Mouse (Mus musculus) lung, postnatal 14 days (tissue): ENCODE results near the gene Gart.

Source experiments
- DNase-seq: peaks from one replicate; pipeline ENCODE4 v3.0.0; 2021

The Gart gene

DNA sequence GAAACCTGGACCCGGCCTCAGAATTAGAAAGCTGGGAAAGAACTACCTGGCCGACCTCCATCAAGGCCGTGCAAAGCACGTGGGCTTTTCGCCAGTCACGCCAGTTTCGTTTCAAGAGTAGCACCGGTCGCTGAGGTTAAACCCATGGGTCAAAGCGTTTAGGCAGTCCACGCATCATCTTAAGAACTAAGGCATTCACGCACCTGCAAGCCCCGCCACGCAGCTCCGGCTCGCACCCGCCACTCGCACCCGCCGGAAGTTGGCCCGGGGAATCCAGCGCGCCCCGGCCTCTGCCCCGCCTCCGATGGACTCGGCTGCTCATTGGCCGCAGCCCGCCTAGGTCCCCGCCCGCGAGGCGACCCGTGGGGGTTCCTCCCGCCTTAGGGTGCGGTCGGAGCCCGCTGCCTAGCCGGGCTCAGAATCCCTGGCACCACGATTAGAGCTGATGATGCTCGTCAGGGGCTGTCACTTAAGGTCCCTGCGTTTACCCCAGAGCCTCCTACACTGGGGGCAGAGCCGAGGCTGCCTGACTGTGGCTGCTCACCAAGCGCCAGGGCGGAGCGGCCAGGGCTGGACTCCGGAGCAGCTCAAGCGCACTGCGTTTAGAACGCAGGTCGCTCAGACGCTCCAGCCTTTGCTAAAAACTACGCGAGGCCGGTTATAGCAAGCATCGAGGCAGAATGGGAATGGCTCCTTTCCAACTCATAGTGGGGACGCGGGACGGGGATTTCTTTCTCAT, at the start of gene Gart:
Gene Gart (minus strand): TSS at position 272 of the 739 bp plus-strand sequence.
- peak; percentile 94 for DNase-seq

DNA sequence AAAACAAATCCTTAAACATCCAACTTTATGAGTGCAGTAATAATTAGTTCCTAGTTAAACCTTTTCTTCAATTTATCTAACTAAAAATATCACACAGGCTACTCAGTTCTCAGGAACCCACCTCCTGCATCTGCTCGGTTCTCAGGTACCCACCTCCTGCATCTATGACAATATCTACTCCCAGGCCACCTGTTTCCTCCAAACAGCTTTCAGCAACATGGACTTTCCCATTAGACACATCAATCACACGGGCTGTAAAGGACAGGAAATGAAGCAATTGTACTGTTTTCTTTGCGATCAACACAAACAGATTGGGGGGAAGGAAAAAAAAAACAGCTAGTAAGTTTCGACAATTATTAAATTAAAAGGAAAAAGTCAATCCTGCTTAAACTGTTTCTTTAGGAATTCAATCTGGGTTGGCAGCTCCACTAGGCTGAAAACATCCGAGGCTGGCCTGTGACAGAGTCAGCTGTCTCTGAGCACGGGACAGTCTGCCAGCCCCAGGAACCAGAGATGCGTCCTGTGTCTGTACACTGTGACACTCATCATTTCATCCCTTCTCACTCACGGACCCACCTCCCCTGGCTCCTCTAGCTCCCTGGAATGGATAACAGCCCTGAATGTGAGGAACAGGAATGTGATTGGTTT, 48.5 kb upstream of the Gart start:
- no peak for DNase-seq

DNA sequence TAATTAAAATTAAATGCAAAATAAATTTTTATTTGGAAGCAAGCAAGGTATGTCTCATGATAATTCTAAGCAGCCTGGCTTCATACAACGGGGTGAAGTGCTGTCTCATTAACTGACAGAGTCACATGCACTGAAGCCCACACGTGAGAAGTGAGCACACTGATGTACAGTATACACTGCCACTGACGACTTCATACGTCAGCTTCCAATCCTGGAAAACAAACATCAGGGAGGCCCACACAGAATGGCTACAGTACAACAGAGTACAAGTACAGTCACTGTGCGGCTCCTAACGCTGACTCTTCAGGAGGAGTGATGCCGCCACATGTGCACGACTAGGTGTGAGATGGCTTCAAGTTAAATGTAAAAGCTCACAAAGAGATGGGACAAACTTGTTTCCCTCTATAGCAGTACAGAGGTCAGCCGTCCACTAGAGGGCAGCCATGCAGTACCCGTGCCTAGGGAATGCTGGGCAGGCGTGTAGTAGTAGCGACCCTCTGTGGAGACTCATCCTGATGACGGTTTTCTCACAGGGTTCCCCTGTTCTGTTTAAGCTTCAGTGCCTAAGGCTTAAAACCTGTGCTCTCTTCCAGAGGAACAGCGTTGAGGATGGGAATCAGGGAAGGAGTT, 47.8 kb upstream of the Gart start:
- DNase-seq = peak; percentile 87

DNA sequence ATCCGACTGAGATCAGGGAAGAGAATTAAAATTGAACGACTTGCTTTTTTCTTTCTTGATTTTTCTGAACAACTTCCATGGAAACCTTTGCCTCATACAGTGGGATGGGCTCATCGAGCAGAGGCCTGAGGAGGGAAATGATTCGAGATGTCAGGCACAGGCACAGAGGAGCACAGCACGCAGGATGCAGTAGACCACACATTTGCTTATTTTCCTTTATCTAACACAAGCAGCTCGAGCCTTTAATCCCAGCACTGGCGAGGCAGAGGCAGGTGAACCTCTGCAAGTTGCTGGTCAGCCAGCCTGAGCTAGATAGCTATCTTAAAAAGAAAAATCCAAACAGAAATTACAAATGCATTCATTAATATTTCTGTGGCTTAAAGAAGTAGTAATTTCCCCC, 43.0 kb upstream of the Gart start:
- DNase-seq = no peak

DNA sequence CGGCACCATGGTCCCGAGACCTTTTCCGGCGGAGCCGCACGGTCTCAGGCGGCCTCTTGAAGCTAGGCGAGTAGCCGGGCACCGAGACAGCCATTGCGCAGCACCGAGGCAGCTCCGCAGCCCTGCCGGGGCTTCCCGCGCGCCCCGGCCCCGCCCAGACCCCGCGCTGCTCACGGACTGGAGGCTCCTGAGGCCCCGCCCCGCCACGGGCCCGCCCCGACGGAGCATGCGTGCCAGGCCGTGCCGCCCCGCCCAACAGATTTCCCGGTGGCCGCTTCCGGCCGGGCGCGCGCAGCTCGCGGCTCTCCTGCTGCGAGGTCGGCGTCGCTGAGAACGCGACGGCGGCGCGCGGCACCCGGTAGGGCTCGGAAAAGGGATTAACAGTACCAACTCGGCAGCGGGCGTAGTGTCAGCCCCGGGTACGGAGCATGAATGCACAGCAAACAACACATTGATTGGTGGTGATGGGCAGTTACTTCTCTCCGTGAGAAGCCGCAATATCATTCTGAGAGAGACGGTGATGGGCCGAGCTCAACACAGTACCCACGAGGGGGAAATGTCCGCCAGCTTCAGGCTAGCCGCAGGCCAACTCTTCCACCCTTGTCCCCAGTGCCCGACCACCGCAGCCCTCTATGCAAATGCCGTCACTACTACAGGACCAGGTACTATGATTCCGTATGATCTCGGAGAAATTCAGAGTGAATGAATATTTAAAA, 42.0 kb upstream of the Gart start, which contains the start of gene Donson:
Gene Donson (minus strand): TSS at position 152 of the 716 bp plus-strand sequence.
- peak; percentile 96 for DNase-seq

DNA sequence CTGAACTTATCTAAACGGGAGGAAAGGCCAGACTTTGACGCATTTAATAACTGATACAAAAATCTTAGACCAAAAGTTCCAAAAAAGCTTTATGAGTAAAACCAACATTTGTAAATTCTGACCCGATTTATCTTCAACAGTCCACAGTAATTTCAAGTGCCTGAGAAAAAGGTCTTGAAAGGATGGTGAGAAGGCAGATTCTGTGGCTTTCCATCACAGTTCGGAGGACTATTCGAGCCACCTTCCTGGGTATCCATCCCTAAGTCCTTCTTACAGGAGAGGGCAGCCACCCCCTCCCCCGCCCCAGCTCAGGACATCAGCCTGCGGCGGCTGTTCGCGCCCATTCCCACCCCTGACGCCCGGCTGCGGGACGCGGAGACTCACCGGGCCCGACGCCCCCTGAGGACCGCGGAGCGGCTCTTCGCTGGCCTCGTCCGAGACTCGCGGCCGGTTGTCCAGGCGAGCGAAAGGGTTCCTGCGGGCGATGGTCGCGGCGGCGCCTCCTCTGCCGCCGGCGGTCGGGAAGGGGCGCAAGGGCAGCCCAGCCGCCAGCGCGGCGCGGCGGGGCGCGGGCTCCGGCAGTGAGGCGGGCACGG, 41.4 kb upstream of the Gart start:
- no peak for DNase-seq

DNA sequence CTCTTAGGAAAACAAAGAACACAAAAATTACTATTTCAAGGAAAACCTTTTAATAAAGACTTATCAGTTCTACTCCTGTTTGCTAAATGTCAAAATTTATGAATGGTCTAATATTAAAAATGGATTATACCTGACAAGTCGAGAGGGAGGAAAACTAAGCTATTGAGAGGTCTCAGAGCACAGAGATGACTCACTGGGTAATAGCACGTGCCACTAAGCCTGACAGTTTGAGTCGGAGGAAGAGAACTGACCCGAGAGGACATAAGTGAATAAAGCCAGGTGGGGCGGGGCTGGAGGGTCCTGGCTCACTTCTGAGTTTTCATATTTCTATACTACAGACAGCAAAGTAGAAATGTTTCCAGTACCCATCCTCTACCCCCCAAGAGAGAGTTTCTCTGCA, 39.6 kb upstream of the Gart start:
- DNase-seq = no peak

DNA sequence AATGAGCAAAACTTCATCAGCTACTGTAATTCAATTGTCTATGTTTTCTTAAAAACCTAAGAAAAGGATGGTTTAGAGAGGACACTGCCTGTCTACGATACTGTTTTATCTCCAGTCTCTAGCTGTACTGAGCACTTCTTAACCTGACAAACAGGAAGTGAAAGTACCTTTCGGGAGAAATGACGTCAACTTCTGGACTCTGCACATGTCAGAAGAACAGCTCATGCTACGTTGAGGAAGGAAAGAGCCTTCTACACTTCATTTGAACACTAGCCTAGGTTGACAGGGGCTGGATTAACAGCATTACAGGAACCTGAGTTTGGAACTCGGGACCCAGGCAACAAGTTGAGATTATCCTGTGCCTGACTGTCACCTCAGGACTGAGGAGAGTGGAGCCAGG, 38.8 kb upstream of the Gart start:
- DNase-seq = no peak

DNA sequence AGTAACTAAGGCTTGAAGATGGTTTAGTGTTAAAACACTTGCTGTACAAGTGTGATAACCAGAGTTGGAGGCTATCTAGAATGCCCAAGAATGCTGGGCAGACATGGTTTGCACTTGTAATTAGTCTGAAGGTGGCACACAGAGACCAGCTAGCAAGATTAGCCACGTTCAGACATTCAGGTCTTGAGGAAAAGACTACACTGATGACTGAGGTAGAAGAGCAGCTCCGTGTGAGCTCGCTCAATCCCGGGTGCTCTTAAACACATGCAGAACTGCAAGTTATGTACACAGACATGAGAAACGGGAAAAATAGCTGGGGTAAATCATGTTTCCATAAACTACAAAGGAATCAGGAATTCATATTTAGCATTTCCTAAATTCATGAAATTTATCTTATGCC, 33.9 kb upstream of the Gart start:
- DNase-seq = no peak

DNA sequence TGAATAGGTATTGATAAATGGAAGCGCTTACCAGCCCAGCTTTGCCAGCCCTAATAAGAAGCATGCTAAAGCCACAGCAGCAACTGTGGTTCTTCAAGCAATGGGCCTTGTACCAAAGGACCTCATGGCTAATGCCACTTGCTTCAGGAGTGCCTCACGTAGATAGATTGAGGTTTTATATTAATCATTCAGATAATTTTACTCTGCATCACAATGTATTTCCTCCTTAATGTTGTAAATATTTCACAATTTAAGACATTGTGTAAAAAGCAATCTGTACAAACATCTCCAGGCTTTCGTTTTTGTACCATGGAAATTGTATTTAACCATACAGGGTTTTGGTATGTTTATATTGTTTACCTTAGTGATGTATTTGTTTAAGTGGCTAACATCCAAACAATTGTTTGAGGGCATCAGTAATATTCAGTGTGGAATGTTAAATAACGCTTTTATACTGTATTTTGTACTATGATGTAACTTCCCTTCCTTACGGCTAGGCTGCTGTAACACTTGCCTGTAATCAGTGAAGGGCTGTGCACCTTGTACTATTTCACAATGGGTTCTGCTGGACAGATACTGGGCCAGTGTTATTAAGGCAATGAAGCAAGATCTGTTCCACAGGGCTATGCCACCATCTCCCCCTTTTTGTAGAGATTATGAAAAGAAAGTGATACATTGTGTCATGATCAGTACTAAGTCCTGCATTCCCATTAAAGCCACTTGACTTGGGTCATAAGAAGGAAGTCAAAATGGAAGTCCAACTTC, 31.6 kb upstream of the Gart start:
- no peak for DNase-seq

DNA sequence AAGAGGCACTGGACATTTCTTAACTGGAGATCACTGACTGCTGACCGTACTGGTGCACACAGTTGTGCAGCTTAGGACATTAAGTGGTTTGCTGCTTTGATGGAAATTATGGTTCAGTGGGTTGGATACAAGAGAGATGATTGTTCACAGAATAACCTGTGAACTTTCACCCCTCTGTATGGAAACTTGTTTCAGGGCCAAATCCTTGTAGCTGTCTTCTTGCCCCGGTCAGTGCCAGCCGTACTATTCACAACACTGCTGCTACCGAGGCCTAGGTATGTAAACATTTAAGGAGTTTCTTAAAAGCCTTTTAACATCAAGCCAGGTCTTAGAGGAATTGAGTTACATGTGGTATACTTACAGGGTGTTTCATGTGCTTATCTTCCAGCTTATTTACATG, 27.7 kb upstream of the Gart start:
- no peak for DNase-seq

DNA sequence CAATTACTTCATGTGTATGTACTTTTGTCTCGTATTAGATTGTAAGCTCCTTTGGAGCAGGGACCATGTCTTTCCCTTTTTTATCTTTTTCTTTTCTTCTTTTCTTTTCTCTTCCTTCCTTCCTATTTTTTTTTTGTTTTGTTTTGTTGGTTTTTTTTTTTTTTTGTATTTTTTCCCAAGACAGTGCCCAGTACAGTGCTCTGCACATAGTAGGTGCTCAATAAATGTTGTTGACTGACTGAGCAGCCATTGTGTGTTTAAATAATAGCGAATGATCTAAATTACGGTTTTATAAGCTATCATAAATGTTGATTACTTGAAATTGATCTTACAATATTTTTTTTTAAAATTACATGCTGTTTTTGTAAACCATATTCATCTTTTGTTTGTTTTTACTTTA, 17.0 kb upstream of the Gart start:
- DNase-seq = no peak

DNA sequence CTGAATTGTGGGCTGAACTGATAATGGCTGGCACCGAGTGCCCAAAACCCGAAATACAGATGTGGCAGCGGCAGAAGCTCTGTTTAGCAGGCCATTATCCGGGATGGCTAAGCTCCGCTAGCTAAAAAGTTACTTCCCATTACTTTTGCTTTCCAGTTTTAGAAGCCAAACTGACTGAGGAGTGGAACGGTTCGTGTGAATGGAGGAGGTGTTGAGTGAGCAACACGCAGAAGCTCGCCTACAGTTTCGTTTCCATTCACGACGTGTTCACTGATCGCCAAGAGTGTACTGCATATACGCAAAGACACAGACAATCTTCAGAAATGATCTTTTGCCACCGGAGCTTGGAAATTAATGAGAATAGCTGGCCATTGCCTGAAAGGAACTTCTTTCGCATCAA, 15.6 kb upstream of the Gart start:
- no peak for DNase-seq

DNA sequence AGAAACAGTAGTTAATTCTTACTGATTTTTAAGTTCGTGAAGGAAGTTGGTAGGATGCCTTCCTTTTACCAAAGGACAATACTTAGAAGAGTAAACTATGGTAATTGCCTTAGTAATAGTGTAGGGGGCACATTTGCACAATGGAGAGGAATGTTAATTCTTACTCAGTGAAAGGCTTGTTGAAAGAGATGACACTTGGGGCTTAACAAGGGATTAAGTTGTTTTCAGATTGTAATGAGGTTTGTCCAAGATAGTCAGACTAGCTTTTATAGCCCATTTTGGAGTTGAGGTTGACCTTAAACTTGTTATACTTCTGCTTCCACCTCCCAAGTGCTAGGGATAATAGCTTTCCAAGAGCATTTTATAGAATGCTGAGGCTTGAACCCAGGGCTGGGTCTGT, 14.6 kb upstream of the Gart start:
- DNase-seq = no peak

DNA sequence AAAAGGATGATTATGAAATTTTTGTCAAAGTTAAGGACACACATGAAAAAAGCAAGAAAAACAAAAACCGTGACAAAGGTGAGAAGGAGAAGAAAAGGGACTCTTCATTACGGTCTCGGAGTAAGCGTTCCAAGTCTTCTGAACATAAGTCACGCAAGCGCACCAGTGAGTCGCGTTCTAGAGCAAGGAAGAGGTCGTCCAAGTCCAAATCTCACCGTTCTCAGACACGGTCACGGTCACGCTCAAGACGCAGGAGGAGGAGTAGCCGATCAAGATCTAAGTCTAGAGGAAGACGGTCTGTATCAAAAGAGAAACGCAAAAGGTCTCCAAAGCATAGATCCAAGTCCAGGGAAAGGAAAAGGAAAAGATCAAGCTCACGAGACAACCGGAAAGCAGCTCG, 13.0 kb upstream of the Gart start:
- no peak for DNase-seq

DNA sequence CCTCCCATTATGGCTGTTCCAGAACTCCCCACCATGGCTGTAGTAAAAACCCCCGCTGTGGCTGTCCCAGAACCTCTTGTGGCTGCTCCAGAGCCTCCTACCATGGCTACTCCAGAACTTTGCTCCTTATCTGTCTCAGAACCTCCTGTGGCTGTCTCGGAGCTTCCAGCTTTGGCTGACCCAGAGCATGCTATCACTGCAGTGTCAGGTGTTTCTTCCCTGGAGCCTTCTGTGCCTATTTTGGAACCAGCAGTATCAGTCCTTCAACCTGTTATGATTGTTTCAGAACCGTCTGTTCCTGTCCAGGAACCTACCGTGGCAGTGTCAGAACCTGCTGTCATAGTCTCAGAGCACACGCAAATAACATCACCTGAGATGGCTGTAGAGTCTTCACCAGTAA, 11.7 kb upstream of the Gart start:
- no peak for DNase-seq

DNA sequence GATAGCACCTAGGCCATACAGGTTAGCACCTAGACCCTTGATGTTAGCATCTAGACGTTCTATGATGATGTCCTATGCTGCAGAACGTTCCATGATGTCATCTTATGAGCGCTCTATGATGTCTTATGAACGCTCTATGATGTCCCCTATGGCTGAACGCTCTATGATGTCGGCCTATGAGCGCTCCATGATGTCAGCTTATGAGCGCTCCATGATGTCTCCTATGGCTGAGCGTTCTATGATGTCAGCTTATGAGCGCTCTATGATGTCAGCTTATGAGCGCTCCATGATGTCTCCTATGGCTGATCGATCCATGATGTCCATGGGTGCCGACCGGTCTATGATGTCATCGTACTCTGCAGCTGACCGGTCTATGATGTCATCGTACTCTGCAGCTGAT, 10.5 kb upstream of the Gart start:
- DNase-seq = no peak

DNA sequence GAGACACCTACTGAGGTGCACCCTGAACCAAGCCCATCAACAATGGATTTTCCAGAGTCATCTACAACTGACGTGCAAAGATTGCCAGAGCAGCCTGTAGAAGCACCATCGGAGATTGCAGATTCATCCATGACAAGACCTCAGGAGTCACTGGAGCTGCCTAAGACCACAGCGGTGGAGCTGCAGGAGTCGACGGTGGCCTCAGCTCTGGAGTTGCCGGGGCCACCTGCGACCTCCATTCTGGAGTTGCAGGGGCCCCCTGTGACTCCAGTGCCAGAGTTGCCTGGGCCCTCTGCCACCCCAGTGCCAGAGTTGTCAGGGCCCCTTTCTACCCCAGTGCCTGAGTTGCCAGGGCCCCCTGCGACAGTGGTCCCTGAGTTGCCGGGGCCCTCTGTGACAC, 8.5 kb upstream of the Gart start:
- no peak for DNase-seq

DNA sequence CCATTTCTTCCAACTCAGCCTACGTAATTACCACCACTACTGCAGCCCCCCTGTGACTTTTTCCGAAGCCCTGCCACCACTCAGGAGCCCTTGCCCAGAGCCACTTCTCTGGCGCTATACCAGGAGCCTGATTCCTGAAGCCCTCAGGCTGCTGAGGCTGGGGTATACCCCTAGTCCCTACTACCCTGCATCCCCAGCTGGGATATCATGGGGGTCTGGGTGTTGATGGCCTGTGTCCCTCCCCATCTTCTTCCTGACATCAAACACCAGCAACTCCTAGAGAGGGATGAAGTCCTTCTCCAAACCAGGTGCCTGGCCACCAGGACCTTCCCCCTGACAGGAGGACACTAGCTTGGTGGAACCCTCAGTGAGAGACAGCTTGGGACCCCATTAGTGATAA, 5.4 kb upstream of the Gart start:
- no peak for DNase-seq

DNA sequence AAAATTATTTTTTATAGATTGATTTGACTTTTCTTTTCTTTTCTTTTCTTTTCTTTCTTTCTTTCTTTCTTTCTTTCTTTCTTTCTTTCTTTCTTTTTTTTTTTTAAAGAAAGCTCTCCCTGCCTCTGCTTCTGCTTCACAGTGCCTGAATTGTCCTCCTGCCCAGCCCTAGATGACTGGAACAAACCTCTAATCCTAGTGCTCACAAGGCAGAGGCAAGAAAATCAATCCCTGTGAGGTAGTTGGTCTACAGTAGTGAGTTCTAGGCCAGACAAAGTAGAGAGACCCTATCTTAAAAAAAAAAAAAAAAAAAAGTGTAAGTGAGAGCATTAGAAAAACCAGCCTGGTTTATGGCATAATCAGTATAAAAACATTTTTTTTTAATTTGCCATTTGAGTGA, 3.0 kb upstream of the Gart start:
- DNase-seq = no peak

DNA sequence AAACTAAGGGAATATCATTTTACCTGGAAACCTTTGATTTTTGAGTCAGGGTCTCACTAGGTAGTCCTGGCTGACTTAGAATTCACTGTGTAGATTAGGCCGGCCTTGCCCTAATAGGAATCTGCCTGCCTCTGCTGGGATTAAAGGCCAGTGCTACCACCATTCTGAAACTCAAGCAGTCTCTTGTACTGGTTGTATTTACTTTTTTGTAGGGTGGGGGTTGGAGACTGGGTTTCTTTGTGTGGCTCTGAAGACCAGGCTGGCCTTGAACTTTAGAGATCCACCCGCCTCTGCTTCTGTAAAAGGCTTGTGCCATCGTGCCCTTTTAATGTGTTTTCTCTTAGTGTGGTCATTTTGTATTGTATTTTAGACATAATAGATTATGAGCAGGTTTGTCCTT, 2.5 kb upstream of the Gart start:
- no peak for DNase-seq

DNA sequence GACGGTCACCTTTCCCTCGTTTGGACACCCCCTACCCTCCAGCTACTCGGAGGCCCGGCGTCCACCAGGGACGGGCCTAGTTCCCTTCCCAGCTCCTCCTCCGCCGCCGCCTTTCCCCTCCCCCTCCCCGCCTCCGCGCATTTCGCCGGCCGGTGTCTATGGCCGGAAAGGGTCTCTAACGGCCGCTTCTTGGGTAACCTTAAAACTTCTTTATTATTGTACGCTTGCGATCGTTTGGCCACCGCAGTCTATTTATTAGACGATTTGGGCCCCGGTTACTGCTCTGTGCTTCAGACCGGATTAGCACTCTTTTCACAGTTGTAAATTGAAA, 1.4 kb upstream of the Gart start:
- peak; percentile 88 for DNase-seq
